Mouse (Mus musculus): Measurements from ENCODE around the gene Vmn1r213.
A peak's percentile ranks its signal among the peaks of the same experiment; 100 is the strongest.

Vmn1r213 gene

GRCm38 (mm10) chr13:23007356-23007755 lies at the start of gene Vmn1r213:
Vmn1r213 (plus strand) TSS chr13:23007656.
- no peak for DNase-seq (ENCODE audit: low spot score)

GRCm38 (mm10) chr13:22990214-22990891 lies 17.1 kb upstream of the Vmn1r213 start:
- peak; percentile 47 for DNase-seq (ENCODE audit: low spot score)

- DNase-seq (ENCODE audit: low spot score), result no peak
Measured at GRCm38 (mm10) chr13:22992178-22992700, 15.2 kb upstream of the Vmn1r213 start.

- DNase-seq (ENCODE audit: low spot score), result no peak
Measured at GRCm38 (mm10) chr13:22992721-22993120, 14.7 kb upstream of the Vmn1r213 start.

GRCm38 (mm10) chr13:23018158-23018557 lies 10.7 kb downstream of the Vmn1r213 start:
- no peak for DNase-seq (ENCODE audit: low spot score)

- DNase-seq (ENCODE audit: low spot score), result no peak
Measured at GRCm38 (mm10) chr13:23024812-23025211, 17.4 kb downstream of the Vmn1r213 start.

- DNase-seq (ENCODE audit: low spot score), result no peak
Measured at GRCm38 (mm10) chr13:23030118-23030517, 22.7 kb downstream of the Vmn1r213 start, which contains the start of gene Vmn1r214. Vmn1r214 (plus strand) TSS chr13:23030418.

GRCm38 (mm10) chr13:23057778-23058177 lies 50.3 kb downstream of the Vmn1r213 start:
- no peak for DNase-seq (ENCODE audit: low spot score)

Data from lung, postnatal 25 days (tissue).